Mouse (Mus musculus) kidney, postnatal 0 days (tissue): ENCODE measurements around the gene Vasp. TPM values are rescaled to one million over a fixed set of nuclear protein-coding genes. Genes with fewer than 3 reads are reported as not detected.

Experiments
- ATAC-seq: fragments of 200-750 bp; cut with Nextera tagmentation; replicated peaks from 2 replicates; pipeline ENCODE4 v1.8.0; 2017; ENCODE audit warnings: low read depth, moderate number of reproducible peaks, moderate TSS enrichment, moderate library complexity; ENCODE audit not compliant: low FRiP score
- DNase-seq: peaks from one replicate; pipeline ENCODE4 v3.0.0-alpha.2; 2016; ENCODE audit warnings: low spot score
- H3K27ac ChIP-seq: fragments of 300-500 bp; sonication (generic); 2 replicates; pipeline ENCODE4 v1.5.1; 2014; ENCODE audit warnings: mild to moderate bottlenecking
- H3K27me3 ChIP-seq: fragments of 300-500 bp; sonication (generic); 2 replicates; pipeline ENCODE4 v1.6.1; 2014; ENCODE audit warnings: low read length, mixed read lengths; ENCODE audit not compliant: insufficient read depth
- H3K36me3 ChIP-seq: fragments of 300-500 bp; sonication (generic); 2 replicates; pipeline ENCODE4 v1.6.1; 2014; ENCODE audit warnings: low read length, mixed read lengths; ENCODE audit not compliant: insufficient read depth
- H3K4me1 ChIP-seq: fragments of 300-500 bp; sonication (generic); replicated peaks from 2 replicates; pipeline ENCODE4 v1.6.1; 2014; ENCODE audit warnings: antibody characterized with exemption, low read length, mixed read lengths; ENCODE audit not compliant: insufficient read depth
- H3K4me2 ChIP-seq: fragments of 300-500 bp; sonication (generic); 2 replicates; pipeline ENCODE4 v1.6.1; 2014; ENCODE audit warnings: mild to moderate bottlenecking, low read length, moderate library complexity, mixed read lengths
- H3K4me3 ChIP-seq: fragments of 300-500 bp; sonication (generic); replicated peaks from 2 replicates; pipeline ENCODE4 v1.5.1; 2014; ENCODE audit warnings: low read depth, low read length
- H3K9ac ChIP-seq: fragments of 300-500 bp; sonication (generic); 2 replicates; pipeline ENCODE4 v1.6.1; 2014; ENCODE audit warnings: low read depth, low read length
- H3K9me3 ChIP-seq: fragments of 300-500 bp; sonication (generic); replicated peaks from 2 replicates; pipeline ENCODE4 v1.6.1; 2016; ENCODE audit warnings: low read length, inconsistent platforms, mixed read lengths
- CTCF ChIP-seq: IDR thresholded peaks from 2 replicates; pipeline ENCODE4 v1.5.1; 2016; ENCODE audit warnings: antibody characterized with exemption, low read depth, mild to moderate bottlenecking, moderate library complexity
- WGBS: fragments of 180-500 bp; shearing (Covaris S2); extraction: QIAGEN DNeasy Blood & Tissue Kit; methylation state at CpG from one replicate; pipeline ENCODE4 v1.1.7; 2014; 5-methylcytosine and 5-hydroxymethylcytosine counted together
- polyA plus RNA-seq: library from polyadenylated mRNA; unstranded; fragments of >200 nt; fragmentation: Nextera tagmentation; extraction: Ambion mirVana; gene quantifications from 2 replicates; pipeline ENCODE4 v1.2.1, GENCODE M21; 2015

Vasp gene
- polyA plus RNA-seq = 89.4 and 94.4 TPM in 2 replicates

GRCm38 (mm10) chr7:19271238-19272172 is at the start of gene Vasp:
TSS of gene Vasp (minus strand) at chr7:19271817.
- no peaks in the 10 kb centered on the region; the same call in 1 of the 2 replicates for H3K9me3 ChIP-seq
- WGBS = 2% methylated on average over 53 of the region's 62 CpGs
- H3K27me3 ChIP-seq = no peaks in the 10 kb centered on the region
- ATAC-seq (peak; percentile 55), DNase-seq (peak; percentile 94)
- no peaks in the 10 kb centered on the region for H3K36me3 ChIP-seq
- peak within 1 kb of the TSS; percentile 98 for H3K4me2 ChIP-seq
- peak within 1 kb of the TSS; percentile 92 for H3K27ac ChIP-seq
- peak within 1 kb of the TSS; percentile 97 for H3K4me3 ChIP-seq
- peaks cover 14% of the 10 kb centered on the region for H3K4me1 ChIP-seq
- H3K9ac ChIP-seq = peak within 1 kb of the TSS; percentile 88
- peak; percentile 19; the same call in 1 of the 2 replicates for TF ChIP-seq CTCF

- Histone ChIP-seq H3K4me1 (peaks cover 8% of the 10 kb centered on the region), H3K4me3 (no peak overlapping the region), H3K9ac (peak overlapping the region; percentile 13; the same call in 1 of the 2 replicates), H3K27ac (no peak overlapping the region), H3K9me3 (no peaks in the 10 kb centered on the region), H3K4me2 (peak overlapping the region; percentile 75; the same call in 1 of the 2 replicates), H3K27me3 (0 out of 2 replicates have a peak, but pooled peaks cover 4% of the 10 kb centered on the region), H3K36me3 (no peaks in the 10 kb centered on the region)
- TF ChIP-seq CTCF = no peak
- 33% methylated on average over 7 of the region's 7 CpGs for WGBS
- ATAC-seq = no peak
- no peak for DNase-seq
Measured at GRCm38 (mm10) chr7:19320637-19321036, 49.0 kb upstream of the Vasp start.

GRCm38 (mm10) chr7:19319906-19320305 is 48.3 kb upstream of the Vasp start:
- ATAC-seq (peak; percentile 95), DNase-seq (peak; percentile 98)
- Histone ChIP-seq H3K9ac (peak overlapping the region; percentile 41; the same call in 1 of the 2 replicates), H3K4me1 (peaks cover 8% of the 10 kb centered on the region), H3K36me3 (no peaks in the 10 kb centered on the region), H3K4me3 (peak overlapping the region; percentile 36), H3K9me3 (no peaks in the 10 kb centered on the region), H3K27me3 (0 out of 2 replicates have a peak, but pooled peaks cover 4% of the 10 kb centered on the region), H3K27ac (no peak overlapping the region), H3K4me2 (peak overlapping the region; percentile 75)
- TF ChIP-seq CTCF = no peak
- under 1% methylated on average over 41 of the region's 41 CpGs for WGBS

GRCm38 (mm10) chr7:19319458-19319857 is 47.8 kb upstream of the Vasp start:
- H3K9ac ChIP-seq = peak overlapping the region; percentile 41; the same call in 1 of the 2 replicates
- H3K27me3 ChIP-seq = 0 out of 2 replicates have a peak, but pooled peaks cover 4% of the 10 kb centered on the region
- no peaks in the 10 kb centered on the region for H3K9me3 ChIP-seq
- peaks cover 8% of the 10 kb centered on the region for H3K4me1 ChIP-seq
- H3K4me2 ChIP-seq = peak overlapping the region; percentile 75
- TF ChIP-seq CTCF = no peak
- no peaks in the 10 kb centered on the region for H3K36me3 ChIP-seq
- ATAC-seq (peak; percentile 60), DNase-seq (no peak)
- 15% methylated on average over 9 of the region's 9 CpGs for WGBS
- peak overlapping the region; percentile 36 for H3K4me3 ChIP-seq
- no peak overlapping the region for H3K27ac ChIP-seq

GRCm38 (mm10) chr7:19318676-19319075 is 47.1 kb upstream of the Vasp start:
- H3K4me2 ChIP-seq = no peak overlapping the region
- TF ChIP-seq CTCF = no peak
- ATAC-seq (no peak), DNase-seq (no peak)
- no peaks in the 10 kb centered on the region for H3K36me3 ChIP-seq
- H3K27me3 ChIP-seq = 0 out of 2 replicates have a peak, but pooled peaks cover 4% of the 10 kb centered on the region
- H3K27ac ChIP-seq = no peak overlapping the region
- H3K4me1 ChIP-seq = peaks cover 8% of the 10 kb centered on the region
- 78% methylated on average over 7 of the region's 7 CpGs for WGBS
- no peak overlapping the region for H3K4me3 ChIP-seq
- no peaks in the 10 kb centered on the region for H3K9me3 ChIP-seq
- no peak overlapping the region for H3K9ac ChIP-seq

- no peak overlapping the region for H3K4me2 ChIP-seq
- 63% methylated on average over 2 of the region's 2 CpGs for WGBS
- no peak for DNase-seq
Measured at GRCm38 (mm10) chr7:19318201-19318600, 46.6 kb upstream of the Vasp start.

More at GRCm38 (mm10) chr7:19318201-19318600, 46.6 kb upstream of the Vasp start:
- H3K4me3 ChIP-seq = no peak overlapping the region
- H3K9ac ChIP-seq = no peak overlapping the region
- H3K4me1 ChIP-seq = peaks cover 8% of the 10 kb centered on the region
- no peak for TF ChIP-seq CTCF
- ATAC-seq = no peak
- no peaks in the 10 kb centered on the region for H3K9me3 ChIP-seq
- no peak overlapping the region for H3K27ac ChIP-seq
- 0 out of 2 replicates have a peak, but pooled peaks cover 4% of the 10 kb centered on the region for H3K27me3 ChIP-seq
- H3K36me3 ChIP-seq = no peaks in the 10 kb centered on the region
